Mouse (Mus musculus) Patski (cell line): ENCODE results near the gene Fam25c. TPM values are rescaled to one million over a fixed set of nuclear protein-coding genes. Genes with fewer than 3 reads are reported as not detected.

Experiments
- ATAC-seq: fragments of 100-300 bp; one replicate; pipeline ENCODE4 v1.8.0; 2021
- CTCF ChIA-PET: fragments of 350-600 bp; sonication (Branson Sonifier 250); formaldehyde crosslinking; loops from one replicate; lab custom pipeline; 2022; ENCODE audit warnings: inconsistent platforms; lab: Charles Lee
- POLR2A ChIA-PET: fragments of 350-600 bp; sonication (Branson Sonifier 250); formaldehyde crosslinking; loops from one replicate; lab custom pipeline; 2022; ENCODE audit warnings: antibody characterized with exemption, inconsistent platforms; lab: Charles Lee
- DNase-seq: peaks from one replicate; pipeline ENCODE4 v3.0.0-alpha.2; 2011; ENCODE audit warnings: low read depth, low spot score
- H3K27me3 ChIP-seq: fragments of 371-371 bp; one replicate; pipeline ENCODE4 v1.5.1; 2021
- CTCF ChIP-seq: fragments of 100-300 bp; IDR thresholded peaks from one replicate; pipeline ENCODE4 v1.5.1; 2021
- in situ Hi-C: fragments of 300-500 bp; cut with MboI; formaldehyde crosslinking; loops from 3 replicates; pipeline ENCODE4 v1.11.1; 2018; ENCODE audit warnings: low pct_unique_long_range_greater_than_20kb, mixed read lengths
- polyA plus RNA-seq: library from polyadenylated mRNA; unstranded; gene quantifications from one replicate; pipeline ENCODE4 v1.2.3, GENCODE M21; 2021

The Fam25c gene
- not detected for polyA plus RNA-seq

- in situ Hi-C loops = no loop called here
- ChIA-PET CTCF (no interaction called here), POLR2A (no interaction called here)
- no peak for DNase-seq
- ATAC-seq = peak; percentile 14
- no peak for TF ChIP-seq CTCF
- no peaks in the 10 kb centered on the region for H3K27me3 ChIP-seq
These were observed at the start of gene Fam25c for GRCm38 (mm10) chr14:34355301-34355700. Gene Fam25c, minus strand, starts transcription at chr14:34355433.

GRCm38 (mm10) chr14:34403424-34403823 is 48.2 kb upstream of the Fam25c start:
- ATAC-seq (no peak), DNase-seq (no peak)
- in situ Hi-C loops = loop anchor here (5.0 kb wide), 1 partner anchor 446 kb away; no protein-coding TSS in a partner anchor
- ChIA-PET POLR2A (interaction anchor here (0.7 to 1.0 kb wide), 2 partner anchors 25 to 149 kb away, joined by 3 to 4 read pairs; no protein-coding TSS in a partner anchor), CTCF (interaction anchor here (0.6 to 1.1 kb wide), 3 partner anchors 12 to 168 kb away, joined by 3 read pairs; no protein-coding TSS in a partner anchor)
- H3K27me3 ChIP-seq = no peaks in the 10 kb centered on the region
- TF ChIP-seq CTCF = no peak

- no peaks in the 10 kb centered on the region for H3K27me3 ChIP-seq
- DNase-seq = no peak
- ATAC-seq = no peak
- POLR2A ChIA-PET = interaction anchor here (1.0 kb wide), 1 partner anchor 24 kb away, joined by 3 read pairs; no protein-coding TSS in a partner anchor
- in situ Hi-C loops = loop anchor here (5.0 kb wide), 1 partner anchor 446 kb away; no protein-coding TSS in a partner anchor
- no peak for TF ChIP-seq CTCF
- CTCF ChIA-PET = interaction anchor here (0.6 to 1.1 kb wide), 2 partner anchors 12 to 44 kb away, joined by 3 read pairs; no protein-coding TSS in a partner anchor
These were observed 47.6 kb upstream of the Fam25c start for GRCm38 (mm10) chr14:34402871-34403270.

DNA sequence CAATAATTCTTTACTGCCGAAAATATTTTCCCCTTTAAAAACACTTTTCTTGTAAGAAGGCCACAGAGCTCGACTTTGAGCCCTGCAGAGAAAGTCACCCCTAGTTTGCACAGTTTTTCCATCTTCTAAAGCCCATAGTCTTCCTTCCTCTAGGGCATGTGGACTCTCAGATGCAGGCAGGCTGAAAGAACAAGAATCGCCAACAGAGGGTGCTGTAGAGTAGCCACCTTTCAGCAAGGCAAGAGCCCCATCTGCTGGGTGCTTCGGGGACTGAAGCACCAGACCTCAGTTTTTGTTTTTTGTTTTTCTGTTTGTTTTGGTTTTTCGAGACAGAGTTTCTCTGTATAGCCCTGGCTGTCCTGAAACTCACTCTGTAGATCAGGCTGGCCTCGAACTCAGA is 45.9 kb upstream of the Fam25c start:
- H3K27me3 ChIP-seq = no peaks in the 10 kb centered on the region
- ChIA-PET POLR2A (no interaction called here), CTCF (interaction anchor here (0.7 to 2.4 kb wide), 6 partner anchors 9 to 136 kb away, joined by 3 to 5 read pairs (median 3); no protein-coding TSS in a partner anchor)
- in situ Hi-C loops = loop anchor here (5.0 kb wide), 1 partner anchor 444 kb away; no protein-coding TSS in a partner anchor
- TF ChIP-seq CTCF = no peak
- DNase-seq (peak; percentile 42), ATAC-seq (peak; percentile 58)

DNA sequence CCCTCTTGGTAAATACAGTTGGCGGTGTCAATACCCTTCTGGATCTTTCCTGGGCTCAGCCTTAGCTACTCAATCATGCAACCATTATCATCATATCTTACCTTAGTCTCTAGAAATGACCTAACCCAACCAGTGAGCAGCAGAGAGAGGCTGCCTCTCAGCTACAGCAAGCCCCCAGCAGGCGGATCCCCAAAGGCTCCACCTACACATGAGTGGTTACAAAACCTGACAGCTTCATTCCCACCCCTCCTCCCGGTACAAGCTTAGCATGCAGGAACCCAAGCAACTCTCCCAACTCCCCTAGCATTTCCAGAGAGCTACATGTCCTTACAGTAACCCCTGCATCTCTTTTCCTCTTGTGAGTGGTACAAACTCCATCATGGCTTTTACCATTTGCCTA is 44.8 kb upstream of the Fam25c start:
- CTCF ChIA-PET = interaction anchor here (1.1 to 2.4 kb wide), 2 partner anchors 27 to 71 kb away, joined by 3 to 5 read pairs; no protein-coding TSS in a partner anchor
- DNase-seq (no peak), ATAC-seq (no peak)
- no peaks in the 10 kb centered on the region for H3K27me3 ChIP-seq
- POLR2A ChIA-PET = interaction anchor here (0.6 kb wide), 1 partner anchor 453 kb away, joined by 3 read pairs; no protein-coding TSS in a partner anchor
- in situ Hi-C loops = loop anchor here (5.0 kb wide), 1 partner anchor 443 kb away; no protein-coding TSS in a partner anchor
- no peak for TF ChIP-seq CTCF

DNA sequence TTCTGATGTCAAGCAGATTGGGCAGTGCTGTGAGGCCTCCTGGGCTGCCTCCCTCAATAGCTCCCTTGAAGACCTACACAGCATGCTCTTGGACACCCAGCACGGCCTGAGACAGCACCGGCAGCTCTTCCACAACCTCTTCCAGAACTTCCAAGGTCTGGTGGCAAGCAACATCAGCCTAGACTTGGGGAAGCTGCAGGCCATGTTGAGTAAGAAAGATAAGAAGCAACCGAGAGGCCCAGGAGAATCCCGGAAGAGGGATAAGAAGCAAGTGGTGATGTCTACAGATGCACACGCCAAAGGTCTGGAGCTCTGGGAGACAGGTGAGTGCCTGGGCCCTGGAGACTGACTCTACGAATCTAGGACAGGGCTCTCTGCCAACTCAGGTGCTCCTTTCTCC is 44.1 kb upstream of the Fam25c start:
- POLR2A ChIA-PET = no interaction called here
- H3K27me3 ChIP-seq = no peaks in the 10 kb centered on the region
- no peak for TF ChIP-seq CTCF
- DNase-seq (no peak), ATAC-seq (no peak)
- CTCF ChIA-PET = no interaction called here
- in situ Hi-C loops = no loop called here

- POLR2A ChIA-PET = no interaction called here
- no peak for TF ChIP-seq CTCF
- DNase-seq (no peak), ATAC-seq (no peak)
- no peaks in the 10 kb centered on the region for H3K27me3 ChIP-seq
- CTCF ChIA-PET = interaction anchor here (0.7 to 1.5 kb wide), 2 partner anchors 10 to 18 kb away, joined by 3 read pairs; no protein-coding TSS in a partner anchor
- in situ Hi-C loops = no loop called here
These were observed 43.7 kb upstream of the Fam25c start for GRCm38 (mm10) chr14:34398901-34399300.

DNA sequence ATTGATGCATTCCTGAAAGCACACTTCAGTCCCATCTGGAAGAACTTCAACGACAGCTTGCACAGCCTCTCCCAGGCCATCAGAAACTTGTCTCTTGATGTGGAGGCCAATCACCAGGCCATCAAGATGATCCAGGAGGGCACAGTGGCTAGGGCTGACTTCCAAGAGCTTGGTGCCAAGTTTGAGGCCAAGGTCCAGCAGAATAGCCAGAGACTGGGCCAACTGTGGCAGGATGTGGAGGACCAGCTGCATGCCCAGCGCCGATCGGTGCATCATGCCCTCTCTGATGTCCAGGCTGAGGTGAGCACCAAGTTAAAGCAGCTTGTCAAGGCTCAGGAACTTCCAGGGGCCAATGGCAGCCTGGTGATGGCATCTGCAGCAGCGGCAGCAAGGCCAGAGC is 42.6 kb upstream of the Fam25c start:
- no peak for TF ChIP-seq CTCF
- in situ Hi-C loops = no loop called here
- no peak for DNase-seq
- H3K27me3 ChIP-seq = no peaks in the 10 kb centered on the region
- ATAC-seq = no peak
- POLR2A ChIA-PET = no interaction called here
- CTCF ChIA-PET = interaction anchor here (1.5 kb wide), 1 partner anchor 17 kb away, joined by 3 read pairs; no protein-coding TSS in a partner anchor

- ChIA-PET CTCF (interaction anchor here (1.0 to 1.6 kb wide), 2 partner anchors 11 to 14 kb away, joined by 3 read pairs; no protein-coding TSS in a partner anchor), POLR2A (no interaction called here)
- no peak for TF ChIP-seq CTCF
- DNase-seq (no peak), ATAC-seq (no peak)
- H3K27me3 ChIP-seq = no peaks in the 10 kb centered on the region
- in situ Hi-C loops = no loop called here
These were observed 38.1 kb upstream of the Fam25c start for GRCm38 (mm10) chr14:34393295-34393694.

DNA sequence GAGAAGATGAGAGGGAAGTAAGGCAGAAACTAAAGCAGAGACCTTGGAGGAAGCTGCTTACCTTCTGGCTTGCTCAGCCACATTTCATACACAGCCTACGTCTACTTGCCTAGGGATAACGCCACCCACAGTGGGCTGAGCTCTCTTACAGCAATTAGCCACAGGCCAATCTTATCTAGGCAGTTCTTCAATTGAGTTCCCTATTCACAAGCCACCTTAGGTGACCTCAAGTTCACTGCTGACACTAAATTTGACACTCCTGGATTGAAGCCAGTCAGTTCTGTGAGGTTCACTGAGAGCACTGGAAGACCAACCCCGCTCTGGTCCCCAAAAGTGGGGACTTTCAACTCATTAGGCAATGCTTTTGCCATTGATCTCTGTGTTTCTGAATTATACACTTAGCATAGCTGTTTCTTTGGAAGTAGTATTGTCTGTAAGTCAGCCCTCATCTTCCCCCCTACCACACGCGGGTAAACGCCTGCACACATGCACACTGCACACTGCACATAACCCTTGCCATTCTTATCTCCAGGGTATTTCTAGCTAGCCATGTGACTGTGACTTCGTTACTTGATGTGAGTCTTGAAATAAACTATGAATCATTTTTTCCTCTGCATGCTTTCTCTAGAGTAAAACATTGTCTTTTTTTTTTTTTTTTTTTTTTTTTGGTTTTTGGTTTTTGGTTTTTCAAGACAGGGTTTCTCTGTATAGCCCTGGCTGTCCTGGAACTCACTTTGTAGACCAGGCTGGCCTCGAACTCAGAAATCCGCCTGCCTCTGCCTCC is 27.9 kb upstream of the Fam25c start:
- DNase-seq = no peak
- ATAC-seq = no peak
- ChIA-PET CTCF (interaction anchor here (0.8 to 1.4 kb wide), 2 partner anchors 11 to 12 kb away, joined by 3 read pairs; no protein-coding TSS in a partner anchor), POLR2A (interaction anchor here (0.7 kb wide), 1 partner anchor 9 kb away, joined by 3 read pairs; no protein-coding TSS in a partner anchor)
- in situ Hi-C loops = no loop called here
- no peaks in the 10 kb centered on the region for H3K27me3 ChIP-seq
- TF ChIP-seq CTCF = no peak
